Mouse (Mus musculus): ENCODE data around the gene Stxbp4.

The Stxbp4 gene

GRCm38 (mm10) chr11:90558359-90559047 is 79.4 kb downstream of the Stxbp4 start:
- CTCF ChIA-PET = no interaction called here

GRCm38 (mm10) chr11:90556517-90556916 is 81.4 kb downstream of the Stxbp4 start:
- CTCF ChIA-PET = no interaction called here

GRCm38 (mm10) chr11:90553963-90554362 is 83.9 kb downstream of the Stxbp4 start:
- CTCF ChIA-PET = no interaction called here

GRCm38 (mm10) chr11:90552303-90553201 is 85.3 kb downstream of the Stxbp4 start:
- CTCF ChIA-PET = no interaction called here

GRCm38 (mm10) chr11:90548560-90548959 is 89.3 kb downstream of the Stxbp4 start:
- CTCF ChIA-PET = interaction anchor here (0.7 kb wide), 1 partner anchor 206 kb away, joined by 7 read pairs; no protein-coding TSS in a partner anchor

- CTCF ChIA-PET = no interaction called here
These were observed 99.1 kb downstream of the Stxbp4 start for GRCm38 (mm10) chr11:90538636-90539263.

GRCm38 (mm10) chr11:90525311-90525710 is 112.6 kb downstream of the Stxbp4 start:
- CTCF ChIA-PET = no interaction called here

GRCm38 (mm10) chr11:90521040-90521439 is 116.8 kb downstream of the Stxbp4 start:
- CTCF ChIA-PET = no interaction called here

GRCm38 (mm10) chr11:90517750-90518149 is 120.1 kb downstream of the Stxbp4 start:
- CTCF ChIA-PET = interaction anchor here (0.6 kb wide), 1 partner anchor 13 kb away, joined by 5 read pairs; no protein-coding TSS in a partner anchor

GRCm38 (mm10) chr11:90512538-90513219 is 125.2 kb downstream of the Stxbp4 start:
- CTCF ChIA-PET = no interaction called here

- CTCF ChIA-PET = no interaction called here
These were observed 136.0 kb downstream of the Stxbp4 start for GRCm38 (mm10) chr11:90501846-90502245.

- CTCF ChIA-PET = no interaction called here
These were observed 138.0 kb downstream of the Stxbp4 start for GRCm38 (mm10) chr11:90499918-90500317.

GRCm38 (mm10) chr11:90498461-90498860 is 139.4 kb downstream of the Stxbp4 start:
- CTCF ChIA-PET = no interaction called here

- CTCF ChIA-PET = no interaction called here
These were observed 142.9 kb downstream of the Stxbp4 start for GRCm38 (mm10) chr11:90494981-90495380.

GRCm38 (mm10) chr11:90492511-90492910 is 145.4 kb downstream of the Stxbp4 start:
- CTCF ChIA-PET = no interaction called here

- CTCF ChIA-PET = no interaction called here
These were observed 148.7 kb downstream of the Stxbp4 start for GRCm38 (mm10) chr11:90489166-90489565.

- CTCF ChIA-PET = no interaction called here
These were observed 150.2 kb downstream of the Stxbp4 start for GRCm38 (mm10) chr11:90487686-90488085.

- CTCF ChIA-PET = no interaction called here
These were observed 152.9 kb downstream of the Stxbp4 start for GRCm38 (mm10) chr11:90484750-90485637.

GRCm38 (mm10) chr11:90483766-90484165 is 154.1 kb downstream of the Stxbp4 start:
- CTCF ChIA-PET = no interaction called here

GRCm38 (mm10) chr11:90481828-90482227 is 156.1 kb downstream of the Stxbp4 start:
- CTCF ChIA-PET = no interaction called here

GRCm38 (mm10) chr11:90470271-90470670 is 167.6 kb downstream of the Stxbp4 start:
- CTCF ChIA-PET = no interaction called here
